Mouse (Mus musculus) lung, postnatal 10 days (tissue): ENCODE measurements around the gene Rad51b.

Experiments used
- DNase-seq: peaks from one replicate; pipeline ENCODE4 v3.0.0; 2021

Rad51b gene

DNA sequence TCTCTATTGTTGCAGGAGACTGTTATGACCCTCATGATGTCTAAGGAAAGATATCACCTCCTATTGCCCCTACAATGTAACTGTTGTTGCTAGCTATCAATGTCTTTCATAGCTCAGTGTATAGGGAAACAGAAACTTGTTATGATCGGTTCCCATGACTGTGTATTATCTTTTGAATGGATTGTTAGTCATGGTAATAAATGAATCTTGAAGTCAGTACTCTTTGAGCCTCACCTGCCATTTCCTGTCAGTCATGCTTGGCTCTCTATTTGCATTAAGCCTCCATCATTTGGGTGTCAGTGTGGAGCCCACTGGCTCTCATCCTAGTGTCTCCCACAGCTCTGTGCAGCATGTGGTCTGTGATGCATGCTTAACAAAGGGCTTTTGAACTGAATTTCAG lies 326.2 kb downstream of the Rad51b start:
- no peak for DNase-seq

DNA sequence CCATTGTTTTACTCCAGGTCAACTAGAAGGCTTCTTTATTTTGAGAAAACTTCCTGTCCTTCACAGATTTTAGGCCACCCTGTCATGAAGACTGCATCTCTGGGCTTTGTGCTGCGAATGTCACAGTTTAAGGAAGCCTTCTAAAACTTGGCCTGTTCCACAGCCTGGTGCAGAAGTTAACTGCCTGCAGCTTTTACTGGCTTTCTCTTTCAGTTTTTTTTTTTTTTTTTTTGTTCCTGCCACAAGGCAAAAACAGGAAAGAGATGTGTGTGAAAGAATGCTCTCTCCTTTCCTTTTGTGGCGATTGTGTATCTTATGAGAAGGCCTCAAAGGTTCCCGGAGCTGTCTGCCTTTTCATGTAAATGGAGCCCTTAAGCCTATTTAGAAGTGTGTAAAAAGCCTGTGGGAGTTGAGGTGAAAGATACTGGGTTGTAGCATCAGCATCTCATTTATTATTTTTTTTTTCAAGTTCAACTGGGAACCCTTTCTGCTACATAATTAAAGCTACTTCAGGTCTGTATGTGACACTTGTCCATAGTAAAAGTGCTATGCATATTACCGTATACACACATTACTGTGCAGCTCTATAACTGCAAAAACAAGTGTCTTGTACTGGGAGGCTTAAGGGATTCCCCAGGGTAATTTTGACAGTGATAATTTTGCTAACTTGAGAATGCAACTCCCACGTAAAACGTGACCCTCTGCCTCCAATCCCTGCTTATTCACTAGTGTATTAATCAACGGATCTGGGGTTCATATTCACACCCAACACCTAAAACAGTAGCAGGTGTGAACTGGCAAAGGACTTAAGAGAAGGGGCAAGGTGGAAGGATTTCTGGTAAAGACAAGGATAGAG lies 328.8 kb downstream of the Rad51b start:
- peak; percentile 45 for DNase-seq

DNA sequence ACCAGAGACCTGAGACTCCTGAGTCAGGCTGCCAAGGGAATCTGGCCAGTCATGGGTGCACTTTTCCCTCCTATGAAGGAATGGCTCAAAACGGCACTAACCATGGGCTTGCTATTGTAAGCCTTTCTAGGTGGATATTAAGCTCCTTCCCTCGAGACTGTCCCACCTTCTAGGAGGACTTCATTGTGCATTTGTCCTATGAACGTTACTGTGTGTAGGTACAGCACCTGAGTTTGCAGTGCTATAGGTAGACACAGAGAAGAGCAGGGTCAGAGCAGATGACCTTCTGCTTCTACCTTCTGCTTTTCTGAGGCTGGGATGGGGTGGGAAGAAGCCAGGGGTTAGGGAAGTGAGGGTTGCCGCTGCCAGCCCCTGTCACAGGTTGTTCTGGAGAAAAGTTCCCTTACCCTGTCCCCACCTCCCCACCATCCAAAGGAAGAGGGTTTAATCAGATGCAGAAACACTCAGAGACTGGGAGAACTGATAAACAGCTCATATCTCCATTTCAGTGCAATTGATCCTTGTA lies 329.5 kb downstream of the Rad51b start:
- no peak for DNase-seq

DNA sequence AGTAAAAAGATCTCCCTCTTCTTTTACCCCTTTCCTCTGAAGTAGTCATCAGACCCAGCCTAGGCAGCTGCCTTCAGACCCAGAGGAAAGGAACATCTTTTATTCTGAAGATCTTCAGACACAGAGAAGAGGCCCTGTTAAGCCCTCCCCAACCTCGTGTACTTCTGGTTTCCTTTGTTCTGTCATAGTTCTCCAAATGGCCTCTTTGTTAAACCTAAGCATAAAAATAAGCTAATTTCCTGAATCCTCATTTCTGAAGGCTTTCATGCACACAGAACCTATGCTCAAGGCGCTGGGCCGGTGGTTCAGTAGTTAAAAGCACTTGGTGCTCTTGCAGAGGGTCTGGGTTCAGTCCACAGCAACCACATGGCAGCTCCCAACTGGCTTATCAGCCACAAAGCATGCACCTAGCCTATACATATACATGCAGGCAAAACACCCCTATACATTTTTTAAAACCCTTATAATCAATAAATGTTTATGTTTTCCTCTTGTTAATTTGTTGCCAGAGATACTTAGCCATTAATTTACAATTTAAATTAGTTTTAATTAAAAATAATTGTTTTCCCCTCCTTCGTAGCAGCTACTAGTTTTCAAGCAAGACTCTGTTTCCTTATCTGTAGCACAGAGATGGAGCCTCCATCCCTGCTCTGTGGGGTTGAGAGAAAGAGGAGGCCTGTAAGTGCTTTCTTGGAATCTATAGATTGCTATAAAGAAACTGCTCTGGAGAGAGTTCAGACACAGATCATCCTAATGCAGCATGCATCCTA lies 330.5 kb downstream of the Rad51b start:
- DNase-seq = no peak

DNA sequence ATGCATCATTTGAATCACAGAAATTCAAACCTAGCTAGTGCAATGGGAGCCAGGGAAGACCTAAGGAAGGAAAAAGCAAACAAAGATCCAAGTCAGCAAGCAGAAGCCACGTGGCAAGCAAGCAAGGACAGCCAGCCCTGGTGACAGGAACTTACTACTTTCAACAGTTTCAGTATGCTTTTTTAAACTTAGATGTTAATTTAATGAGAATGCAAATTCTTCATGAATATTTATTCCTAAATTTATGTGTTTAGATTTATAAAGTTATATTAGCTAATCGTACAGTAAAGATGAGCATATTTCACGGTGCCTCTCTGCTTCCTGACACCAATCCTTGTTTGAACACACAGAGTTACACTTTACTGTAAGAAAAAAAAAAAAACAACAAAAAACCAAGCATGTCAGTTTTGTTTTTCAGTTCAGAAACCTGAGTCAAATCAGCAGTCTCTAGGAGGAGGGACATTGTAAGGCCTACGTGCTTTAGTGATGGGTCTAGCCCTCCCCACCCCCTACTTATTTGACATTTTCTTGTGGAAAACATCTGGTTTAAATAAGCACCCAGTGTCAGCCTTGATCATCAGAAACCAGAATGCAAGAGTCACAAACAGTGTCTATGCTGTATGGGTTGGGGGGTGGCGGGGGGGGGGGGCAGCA lies 331.2 kb downstream of the Rad51b start:
- DNase-seq = no peak

DNA sequence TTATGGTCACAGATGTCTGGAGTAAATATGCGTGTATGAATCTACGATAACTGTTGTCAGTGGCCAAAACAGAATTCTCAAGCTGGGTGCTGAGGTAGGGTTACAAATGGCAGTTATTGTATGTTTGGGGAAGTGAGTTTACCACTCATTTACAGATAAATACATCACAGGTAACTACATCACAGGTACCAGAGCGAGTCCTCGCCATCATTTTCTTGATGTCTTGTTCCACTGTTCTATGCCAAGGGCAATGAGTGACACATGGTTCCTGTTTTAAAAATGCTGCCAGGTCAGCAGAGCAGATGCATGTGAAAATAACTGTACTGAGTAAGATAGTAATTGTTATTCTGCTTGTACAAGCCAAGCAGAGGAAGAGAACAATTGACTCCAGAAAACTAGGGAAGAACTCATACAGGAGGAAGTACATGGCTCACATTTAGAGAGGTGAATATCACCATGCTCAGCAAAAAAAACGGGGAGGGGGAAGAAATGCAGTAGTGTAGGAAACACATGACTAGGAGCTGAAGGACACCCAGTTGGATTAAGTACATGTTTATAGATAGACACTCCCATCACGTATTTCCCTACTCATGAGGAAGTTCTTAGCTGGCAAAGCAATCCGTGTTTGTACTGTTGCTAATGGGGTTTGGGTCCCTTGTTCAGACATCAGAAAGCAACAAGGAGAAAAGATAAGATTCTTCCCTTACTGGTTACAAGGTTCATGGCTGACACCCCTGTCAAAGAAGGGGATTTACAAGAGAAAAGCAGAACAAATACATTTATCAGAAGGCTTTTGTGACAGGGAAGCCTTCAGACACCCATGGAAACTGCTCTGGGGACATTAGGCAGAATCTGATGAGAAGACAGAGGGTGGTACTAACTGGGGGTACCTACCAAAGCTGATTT lies 333.1 kb downstream of the Rad51b start:
- no peak for DNase-seq

DNA sequence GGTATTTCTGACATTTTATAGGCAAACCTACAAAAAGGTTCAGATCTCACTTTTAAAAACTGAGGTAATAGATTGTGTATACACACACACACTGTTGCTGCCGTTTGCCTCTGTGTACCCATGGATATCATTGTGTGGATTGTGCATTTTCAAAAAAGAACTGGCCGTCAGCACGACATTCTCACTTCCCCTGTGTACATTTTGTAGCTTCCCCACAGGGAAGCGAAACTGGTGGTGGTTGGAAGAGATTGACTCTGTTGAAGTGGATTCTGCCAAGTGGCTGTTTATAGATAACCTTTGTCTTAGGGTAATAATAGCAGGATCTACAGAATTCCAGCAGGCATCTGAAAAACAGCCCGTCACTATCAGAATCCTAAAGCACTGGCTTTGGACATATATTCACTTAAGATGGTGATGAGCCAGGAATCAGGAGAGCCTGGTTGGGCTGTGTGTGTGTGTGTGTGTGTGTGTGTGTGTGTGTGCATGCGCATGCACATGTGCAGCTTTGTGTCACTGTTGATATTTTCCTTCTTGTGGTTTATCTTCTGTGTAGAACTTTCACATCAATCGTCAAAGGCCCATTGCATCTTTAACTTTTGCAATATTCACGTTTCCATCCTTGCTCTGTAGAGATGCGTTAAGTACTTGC lies 336.5 kb downstream of the Rad51b start:
- no peak for DNase-seq

DNA sequence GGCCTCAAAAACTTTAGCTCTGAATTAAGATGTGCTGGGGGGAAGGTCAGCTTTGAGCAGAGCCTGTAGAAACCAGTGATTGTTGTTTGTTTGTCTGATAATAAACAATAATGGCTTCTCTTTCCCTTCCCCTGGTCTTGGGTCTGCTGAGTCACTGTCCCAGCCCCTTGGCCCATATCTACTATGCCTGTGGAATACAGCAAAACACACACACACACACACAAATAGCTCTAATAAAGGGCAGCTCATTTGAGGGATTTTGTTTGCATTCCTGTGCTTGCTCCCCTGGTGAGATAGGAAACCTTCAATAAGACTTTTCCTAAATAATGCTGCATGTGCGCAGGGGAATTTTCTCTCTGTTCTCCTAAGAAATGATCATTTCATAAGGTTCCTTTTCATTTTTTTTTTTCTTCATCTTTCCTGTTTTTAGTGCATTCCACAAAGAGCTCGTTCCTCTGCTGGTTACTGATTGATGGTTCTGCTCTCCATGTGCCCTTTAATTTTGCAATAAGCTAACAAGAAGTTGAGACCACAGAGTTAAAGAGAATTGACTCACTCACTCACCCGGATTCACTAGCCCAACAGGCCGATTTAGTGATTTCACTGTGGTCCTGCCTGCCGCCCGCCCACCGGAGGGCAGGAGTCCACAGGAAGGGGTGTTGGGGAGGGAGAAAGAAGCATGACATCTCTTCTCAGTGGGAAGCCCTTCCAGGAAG lies 344.6 kb downstream of the Rad51b start:
- peak; percentile 60 for DNase-seq

DNA sequence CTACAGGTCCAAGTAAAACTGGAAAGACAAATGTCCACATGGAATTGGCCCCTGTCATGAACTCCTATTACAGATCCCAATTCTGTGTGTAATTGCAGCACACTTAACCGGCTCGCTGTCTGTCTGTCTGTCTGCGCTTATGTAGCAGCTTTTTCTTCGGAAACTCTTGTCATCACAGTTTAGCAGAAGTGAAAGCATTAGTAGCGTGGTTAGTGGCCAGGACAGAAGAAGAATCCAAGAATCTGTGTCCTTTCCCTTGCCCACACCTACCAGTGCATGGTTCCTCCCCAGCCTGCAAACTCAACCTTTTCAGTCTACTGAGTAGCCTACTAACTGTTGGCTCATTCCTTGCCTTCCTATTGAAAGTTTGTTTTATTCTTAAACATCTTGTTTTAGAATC lies 345.6 kb downstream of the Rad51b start:
- DNase-seq = no peak

DNA sequence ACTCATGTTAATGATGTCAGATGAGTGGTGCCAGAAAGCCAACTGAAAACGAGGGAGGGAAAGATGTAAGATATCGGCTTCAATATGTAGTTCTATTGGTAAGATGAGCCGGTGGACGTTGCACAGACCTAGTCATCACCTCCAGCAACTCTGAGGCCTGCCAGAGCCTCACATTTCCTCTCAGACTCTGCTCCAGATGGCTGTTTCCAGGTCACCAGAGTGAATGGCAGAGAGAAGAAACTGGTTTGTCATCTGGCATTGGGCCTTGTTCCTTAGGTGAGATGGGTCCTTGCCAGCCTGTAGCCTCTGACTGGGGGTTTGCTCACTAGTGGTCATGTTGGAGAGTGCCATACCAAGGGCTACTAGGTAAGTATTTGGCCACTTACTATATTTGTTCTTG lies 348.6 kb downstream of the Rad51b start:
- no peak for DNase-seq

DNA sequence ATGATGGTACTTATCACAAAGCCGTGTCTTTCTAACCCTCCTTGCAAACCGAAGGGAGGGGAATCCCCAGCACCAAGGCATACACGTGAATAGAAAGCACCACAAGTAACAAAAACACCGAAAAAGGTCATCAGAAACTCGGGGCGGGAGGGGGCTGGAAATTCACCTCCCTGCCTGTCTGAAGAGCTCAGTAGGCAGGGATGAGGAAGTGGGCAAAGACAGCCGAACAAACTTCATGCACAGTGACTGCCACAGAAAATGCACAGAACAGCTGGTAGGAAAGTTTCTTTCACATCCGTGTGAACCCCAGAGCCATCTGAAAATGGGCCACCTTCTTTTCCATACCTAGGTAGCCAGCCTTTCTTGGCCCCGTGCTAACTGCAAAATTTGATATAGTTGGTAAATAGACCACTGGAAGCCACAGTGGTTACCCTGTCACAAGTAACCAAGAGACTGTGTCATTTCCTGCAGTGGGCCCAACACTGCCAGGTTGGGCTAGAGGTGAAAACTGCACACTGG lies 349.6 kb downstream of the Rad51b start:
- DNase-seq = no peak

DNA sequence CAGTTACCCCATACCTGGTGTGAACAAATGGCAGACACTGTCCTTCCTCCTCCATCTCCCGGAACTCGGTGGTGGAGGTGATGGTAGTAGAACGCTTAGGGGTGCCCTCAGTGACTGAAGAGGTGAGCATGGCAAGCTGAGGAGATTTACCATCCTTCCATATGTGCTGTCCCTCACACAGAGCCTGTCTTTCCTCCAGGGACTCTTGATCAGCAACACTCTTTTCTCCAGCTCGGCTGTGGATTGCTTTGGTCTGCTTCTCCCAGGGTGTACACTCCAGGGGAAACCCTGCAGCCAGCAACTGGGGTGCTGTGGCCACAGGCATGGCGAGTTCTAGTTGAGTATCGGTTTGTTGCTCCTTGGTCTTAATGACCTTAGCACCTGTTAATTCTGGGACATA lies 350.3 kb downstream of the Rad51b start:
- no peak for DNase-seq

DNA sequence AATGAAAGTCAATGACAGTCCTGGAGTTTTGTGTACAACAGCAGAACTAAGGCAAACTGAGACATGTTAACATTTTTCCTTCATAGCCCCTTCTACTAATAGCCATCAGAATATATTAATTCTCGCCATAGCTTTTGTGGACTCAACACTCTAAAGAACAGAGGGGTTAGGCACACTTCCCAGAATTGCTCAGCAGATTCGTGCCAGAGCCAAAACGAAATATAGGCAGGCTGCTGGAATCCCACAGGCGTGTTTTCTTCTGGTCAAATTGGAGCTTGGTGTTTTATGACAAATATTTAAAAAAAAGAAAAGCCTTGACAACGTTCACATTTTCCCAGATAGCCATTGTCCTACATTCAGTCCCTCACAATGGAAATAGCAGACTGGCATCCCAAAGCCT lies 350.9 kb downstream of the Rad51b start:
- DNase-seq = no peak

DNA sequence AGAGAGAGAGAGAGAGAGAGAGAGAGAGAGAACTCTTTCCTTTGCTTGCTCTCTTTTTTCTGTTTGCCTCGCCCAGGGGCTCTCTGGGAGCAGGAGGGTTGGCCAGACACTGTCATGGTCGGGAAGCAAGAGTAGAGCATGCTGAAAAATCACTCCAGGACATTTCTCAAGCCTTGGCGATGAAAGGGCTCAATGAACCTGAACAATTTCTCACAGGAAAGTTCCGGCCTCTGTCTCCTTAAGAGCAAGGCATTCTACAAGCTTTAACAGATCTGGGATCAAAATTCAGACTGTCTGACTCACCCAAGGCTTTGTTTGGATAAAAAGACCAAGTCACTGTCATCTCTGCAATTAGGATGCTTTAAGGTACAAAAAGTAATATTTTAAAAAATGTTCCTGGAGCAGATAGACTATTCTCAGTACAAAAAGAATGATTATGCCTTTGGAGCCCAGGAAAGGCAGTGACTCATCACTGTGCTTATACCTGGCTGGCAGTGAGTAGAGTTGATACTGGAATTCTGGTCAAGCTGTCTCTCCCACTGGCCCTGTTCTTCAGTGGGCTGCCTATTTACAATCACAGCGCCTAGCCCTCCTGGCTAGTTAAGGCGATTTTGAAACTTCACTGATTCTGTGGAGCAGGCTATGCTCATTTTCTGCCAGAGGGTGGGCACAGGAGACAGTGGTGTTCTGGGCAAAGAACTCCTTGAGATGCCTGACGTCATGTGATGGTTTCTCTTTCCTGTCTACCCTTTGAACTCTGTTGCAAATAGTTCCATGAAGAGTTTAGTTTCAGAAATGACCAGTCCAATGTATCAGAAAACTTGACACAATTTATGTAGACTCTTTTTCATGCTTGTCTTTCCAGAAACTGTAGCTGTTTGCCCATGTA lies 352.0 kb downstream of the Rad51b start:
- no peak for DNase-seq

DNA sequence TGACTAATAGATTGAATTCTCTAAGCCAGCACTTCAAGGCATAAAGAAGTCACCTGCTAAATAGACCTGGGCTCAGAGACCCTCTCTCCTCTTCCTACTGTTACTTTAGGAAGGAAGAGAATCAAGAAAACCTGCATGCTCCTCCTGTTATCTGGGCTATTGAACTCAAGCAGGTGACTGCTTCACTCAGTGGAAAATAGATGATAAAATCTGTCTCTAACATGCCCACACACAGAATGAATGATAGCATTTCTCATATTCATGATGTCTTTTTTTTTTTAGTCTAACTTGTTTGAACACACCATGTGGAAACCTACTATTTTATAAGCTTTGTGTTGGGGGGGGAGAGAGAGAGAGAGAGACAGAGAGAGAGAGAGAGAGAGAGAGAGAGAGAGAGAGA lies 352.7 kb downstream of the Rad51b start:
- DNase-seq = no peak

DNA sequence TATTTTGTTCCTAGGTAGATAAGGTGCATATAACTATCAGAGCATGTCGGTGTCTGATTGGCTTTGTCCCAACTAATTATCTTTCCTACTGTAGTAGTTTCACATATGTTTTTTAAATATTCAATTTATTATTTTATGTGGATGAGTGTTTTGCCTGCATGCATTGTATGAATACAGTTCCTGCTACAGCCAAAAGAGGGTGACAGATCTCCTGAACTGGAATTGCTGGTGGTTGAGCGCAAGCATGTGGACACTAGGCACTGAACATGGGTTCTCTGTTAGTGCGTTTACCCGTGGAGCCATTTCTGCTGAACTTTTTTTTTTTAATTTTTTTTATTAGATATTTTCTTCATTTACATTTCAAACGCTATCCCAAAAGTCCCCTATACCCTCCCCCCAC lies 358.1 kb downstream of the Rad51b start:
- no peak for DNase-seq

DNA sequence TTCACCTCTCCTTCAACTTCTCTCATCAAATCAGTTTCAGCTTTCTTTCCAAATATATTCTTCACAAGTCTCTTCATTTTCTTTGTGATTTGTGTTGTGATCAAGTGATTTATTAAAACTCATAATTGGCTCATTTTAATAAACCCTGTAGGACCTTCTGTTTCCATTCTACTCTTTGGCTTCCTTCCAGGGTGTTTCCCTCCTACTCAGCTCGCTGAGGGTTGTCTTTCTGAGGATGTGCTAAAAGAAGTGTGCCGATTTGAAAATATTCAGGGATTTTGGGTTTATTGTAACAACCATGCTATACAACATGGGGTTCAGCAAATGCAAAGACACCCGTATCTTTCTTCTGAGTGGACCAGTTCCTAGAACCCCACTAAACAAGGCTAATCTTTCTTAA lies 361.8 kb downstream of the Rad51b start:
- no peak for DNase-seq

DNA sequence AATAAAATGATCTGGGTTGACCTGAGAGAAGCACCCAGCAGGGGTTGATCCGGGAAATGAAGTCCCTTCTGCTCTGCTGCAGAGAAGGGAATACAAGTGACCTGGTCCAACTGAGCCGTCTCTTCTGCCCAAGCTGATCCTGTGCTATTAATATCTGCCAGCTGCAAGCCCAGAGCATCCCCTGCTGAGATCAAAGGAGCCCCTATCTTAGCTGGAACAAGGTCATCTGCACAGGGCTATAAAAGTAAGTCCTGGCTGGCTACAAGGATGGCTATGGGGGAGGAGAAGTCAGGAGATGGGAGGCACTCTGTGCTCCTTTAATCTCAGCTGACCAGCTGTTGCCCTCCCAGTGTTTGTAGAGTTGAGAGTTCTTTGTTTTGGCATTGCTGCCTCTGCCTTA lies 364.2 kb downstream of the Rad51b start:
- no peak for DNase-seq

DNA sequence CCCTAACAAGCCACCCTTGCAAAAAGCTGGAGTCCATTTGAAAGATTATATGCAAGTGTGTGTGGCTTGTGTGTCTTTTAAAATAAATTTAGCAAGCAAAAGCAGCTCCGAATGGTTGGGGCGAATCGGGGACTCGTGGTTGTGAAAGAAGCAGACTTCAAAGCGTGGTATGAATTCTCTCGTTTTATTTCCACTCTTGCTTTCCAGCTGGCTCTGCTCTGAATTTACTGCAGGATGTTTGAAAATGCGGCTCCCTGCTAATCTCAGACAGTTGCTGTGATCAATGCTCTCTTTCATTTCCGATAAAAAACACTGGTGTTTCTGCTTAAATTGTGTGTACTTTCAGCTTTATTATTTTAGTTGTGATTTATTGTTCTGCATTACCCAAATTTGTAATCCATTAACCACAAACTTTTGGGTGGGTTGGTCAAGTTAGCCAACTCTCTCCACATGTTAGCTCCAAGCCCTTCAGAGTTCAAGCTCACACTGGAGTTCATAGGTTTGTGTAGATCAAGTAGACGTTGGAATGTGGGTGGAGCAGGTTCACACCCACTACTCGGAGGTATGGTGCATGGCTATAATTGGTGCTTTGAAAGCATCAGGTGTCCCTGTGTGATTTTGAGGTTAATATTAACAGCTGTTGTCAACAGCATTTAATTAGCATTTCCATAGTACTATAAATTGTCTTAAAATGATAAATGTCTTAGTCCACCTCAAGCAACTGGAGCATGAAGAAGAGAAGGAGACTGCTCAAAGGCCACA lies 366.2 kb downstream of the Rad51b start:
- peak; percentile 71 for DNase-seq
